Comparison of ENCODE assay signal across 8 mouse cellular contexts in genomic region chr7:30322285-30322667, GRCm38 (mm10). TPM values are rescaled to one million over a fixed set of nuclear protein-coding genes. Genes with fewer than 3 reads are reported as not detected.
DNase-seq lines count a peak whose midpoint lies in the region; ATAC-seq lines count a peak whose summit lies in the region.

No protein-coding gene starts in this region.

- no peaks in the 10 kb centered on the region for H3K27me3 ChIP-seq in hindbrain, embryonic 11.5 days (ENCODE audit: control insufficient read depth, insufficient read depth, low read length)

- peak overlapping the region; percentile 67 for H3K27ac ChIP-seq in hindbrain, embryonic 11.5 days (ENCODE audit: low read depth, low read length)

- no peaks in the 10 kb centered on the region for H3K9me3 ChIP-seq in hindbrain, embryonic 11.5 days (ENCODE audit: control insufficient read depth, low read length)

- peak overlapping the region; percentile 84 for H3K4me2 ChIP-seq in hindbrain, embryonic 11.5 days (replicated peaks; ENCODE audit: low read depth, low read length)

- H3K4me1 ChIP-seq in hindbrain, embryonic 11.5 days (replicated peaks; ENCODE audit: control insufficient read depth, insufficient read depth, low read length): no peaks in the 10 kb centered on the region

- ATAC-seq in frontal cortex, adult (ENCODE audit: low TSS enrichment): peak; percentile 88
- peak; percentile 99 for ATAC-seq in hindbrain, embryonic 11.5 days (ENCODE audit: low FRiP score)

- H3K9ac ChIP-seq in hindbrain, embryonic 11.5 days (ENCODE audit: low read depth, low read length): peak overlapping the region; percentile 91

- H3K36me3 ChIP-seq in hindbrain, embryonic 11.5 days (ENCODE audit: control insufficient read depth, insufficient read depth, low read length): no peaks in the 10 kb centered on the region

- peak; percentile 94 for DNase-seq in MN1 (ENCODE audit: low spot score)
- DNase-seq in cerebellum, adult 9-10 months: peak; percentile 98
- DNase-seq in hindbrain, embryonic 11.5 days (ENCODE audit: low spot score): peak; percentile 95
- DNase-seq in layer of hippocampus, postnatal 10 days (ENCODE audit: low spot score in 2 of 2): peak; percentile 95 to 97
- peak; percentile 99 for DNase-seq in lung, postnatal 10 days
- peak; percentile 97 for DNase-seq in ovary, postnatal 36 days (ENCODE audit: low spot score)
- peak; percentile 96 for DNase-seq in thymus, postnatal 25 days

- peak overlapping the region; percentile 87 for H3K4me3 ChIP-seq in hindbrain, embryonic 11.5 days (ENCODE audit: low read depth, low read length)

- WGBS in hindbrain, embryonic 11.5 days: under 1% methylated on average over 20 of the region's 20 CpGs

RNA-seq across cellular contexts. Expression of gene E130208F15Rik, which starts 0.7 kb away (rescaled TPM):
- polyA plus RNA-seq in hindbrain, embryonic 11.5 days (2014; fragmentation: Nextera tagmentation; extraction: Ambion mirVana): 1.4 and 3.3 TPM in 2 replicates
- total RNA-seq in layer of hippocampus, postnatal 10 days (2021): under 1 TPM; 0.48 to 0.69 TPM

RNA-seq across cellular contexts. Expression of gene Sdhaf1, which starts 1.4 kb away (rescaled TPM):
- polyA plus RNA-seq in hindbrain, embryonic 11.5 days (2014; fragmentation: Nextera tagmentation; extraction: Ambion mirVana): 20.9 and 23.2 TPM in 2 replicates
- total RNA-seq in layer of hippocampus, postnatal 10 days (2021): 1 to 10 TPM; 7.8 to 9.4 TPM

RNA-seq across cellular contexts. Expression of gene Syne4, which starts 7.7 kb away (rescaled TPM):
- 17.4 and 18.7 TPM in 2 replicates for polyA plus RNA-seq in hindbrain, embryonic 11.5 days (2014; fragmentation: Nextera tagmentation; extraction: Ambion mirVana)
- total RNA-seq in layer of hippocampus, postnatal 10 days (2021): 1 to 10 TPM; 3.2 to 6.4 TPM

RNA-seq across cellular contexts. Expression of gene Alkbh6, which starts 13.8 kb away (rescaled TPM):
- 82.1 and 85.2 TPM in 2 replicates for polyA plus RNA-seq in hindbrain, embryonic 11.5 days (2014; fragmentation: Nextera tagmentation; extraction: Ambion mirVana)
- 10 to 100 TPM; 41.6 to 45.5 TPM for total RNA-seq in layer of hippocampus, postnatal 10 days (2021)

RNA-seq across cellular contexts. Expression of gene Clip3, which starts 30.7 kb away (rescaled TPM):
- polyA plus RNA-seq in hindbrain, embryonic 11.5 days (2014; fragmentation: Nextera tagmentation; extraction: Ambion mirVana): 66.7 and 78.4 TPM in 2 replicates
- total RNA-seq in layer of hippocampus, postnatal 10 days (2021): 100 to 1,000 TPM; 572 to 600 TPM

Comparison
In these comparisons a context has a peak if more than half of its experiments do, and no peak if none do; other contexts are left out.
1. Peak in every context shown above with its lines: DNase-seq, ATAC-seq, H3K4me3 ChIP-seq and H3K27ac ChIP-seq.